Mouse (Mus musculus) heart, adult 9 months (tissue): ENCODE data around the gene Prmt8.

Source experiments
- DNase-seq, 2 experiments: peaks; one replicate each; pipeline ENCODE4 v3.0.0; 2022; ENCODE audit warnings: low spot score in 2 of 2

The Prmt8 gene

DNA sequence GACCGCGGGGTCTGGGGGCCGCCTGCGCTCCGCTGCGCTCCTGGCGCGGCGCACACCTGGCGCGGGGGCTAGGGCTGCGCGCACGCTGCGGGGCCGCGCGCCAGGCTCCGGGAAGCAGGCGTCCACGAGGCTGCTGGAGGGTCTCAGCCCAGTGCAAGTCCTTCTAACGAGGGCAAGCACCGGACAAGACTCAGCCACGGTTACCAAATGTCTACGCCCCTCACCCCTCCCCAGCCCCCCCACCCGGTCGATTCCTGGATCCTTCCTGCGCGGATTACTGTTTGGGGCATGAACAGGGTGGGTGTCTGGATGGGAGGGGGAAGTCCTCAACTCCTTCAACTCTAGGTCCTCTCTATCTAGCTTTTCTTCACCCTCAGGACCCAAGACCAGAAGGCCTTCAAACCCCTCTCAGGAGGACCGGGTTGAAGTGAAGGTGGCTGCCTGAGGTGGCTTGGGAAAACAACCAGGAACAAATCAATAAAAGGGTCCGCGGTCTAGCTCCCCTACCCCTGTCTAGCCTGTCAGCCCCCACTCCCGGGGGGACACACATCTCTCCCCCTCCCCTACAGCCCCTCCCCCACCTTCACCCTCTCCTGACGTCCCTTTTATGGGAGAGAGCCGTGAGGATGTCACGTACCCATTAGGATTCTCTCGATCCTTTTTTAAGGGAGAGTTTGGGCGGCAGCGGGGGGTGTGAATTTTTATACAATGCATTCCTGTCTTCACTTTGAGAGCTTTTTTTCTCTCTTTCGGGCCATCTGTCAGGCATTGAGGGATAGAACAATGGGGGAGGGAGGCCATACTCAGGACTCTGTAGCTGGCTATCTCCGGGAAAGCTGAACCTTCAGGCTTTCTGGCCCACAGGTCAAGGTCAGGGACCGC lies at the start of gene Prmt8:
TSS of gene Prmt8 (minus strand) at position 198 of the 882 bp plus-strand sequence.
- DNase-seq, result no peak

DNA sequence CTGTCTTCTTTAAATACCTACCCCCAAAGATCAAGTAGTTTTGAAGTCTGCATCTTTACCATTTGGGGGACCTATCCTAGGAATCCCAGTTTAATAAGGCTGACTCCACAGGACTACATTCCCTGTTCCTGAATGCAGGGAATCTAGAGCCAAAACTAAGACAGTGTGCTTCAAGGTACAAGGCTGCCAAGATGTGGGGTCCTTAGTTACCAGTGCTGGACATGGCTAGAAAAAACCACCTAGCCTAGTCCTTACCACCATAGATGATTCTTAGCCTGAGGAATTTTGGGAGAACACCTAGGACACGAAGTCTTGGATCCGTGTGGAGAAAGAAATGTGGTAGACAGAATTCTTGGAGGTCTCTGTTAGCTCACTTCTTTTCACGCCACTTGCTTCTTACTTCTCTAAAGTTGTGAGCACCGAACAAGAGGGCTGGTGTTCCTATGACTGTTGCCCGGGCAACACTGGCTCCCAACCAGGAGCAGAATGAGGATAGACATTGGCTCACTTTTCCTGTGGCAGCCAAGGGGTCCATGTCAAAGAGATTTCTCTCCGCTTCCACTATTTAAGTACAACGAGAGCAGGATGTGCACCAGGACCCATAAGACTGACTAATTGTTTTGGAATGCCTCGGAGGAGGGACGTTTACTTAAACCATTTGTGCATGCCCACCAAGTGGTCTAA lies 33.9 kb upstream of the Prmt8 start:
- no peak for DNase-seq

DNA sequence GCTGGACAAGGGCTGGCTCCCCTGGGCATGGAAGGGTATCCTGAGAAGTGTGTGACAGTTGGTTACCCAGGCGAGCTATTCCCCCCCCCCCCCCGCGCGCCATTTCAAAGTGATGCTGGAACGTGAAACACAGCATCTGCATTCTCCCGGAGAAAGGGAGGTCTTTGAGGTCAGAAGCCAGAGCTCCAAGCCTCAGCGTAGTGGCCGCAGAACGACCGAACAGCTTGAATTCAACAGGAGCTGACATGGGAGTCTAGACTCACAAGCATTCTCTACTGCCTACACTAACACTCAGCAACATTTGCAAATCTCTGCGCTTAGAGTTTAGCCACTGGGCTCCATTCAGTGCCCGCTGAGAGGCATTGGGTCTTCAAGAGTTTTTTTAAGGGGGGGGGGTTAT lies 32.9 kb upstream of the Prmt8 start:
- no peak for DNase-seq

DNA sequence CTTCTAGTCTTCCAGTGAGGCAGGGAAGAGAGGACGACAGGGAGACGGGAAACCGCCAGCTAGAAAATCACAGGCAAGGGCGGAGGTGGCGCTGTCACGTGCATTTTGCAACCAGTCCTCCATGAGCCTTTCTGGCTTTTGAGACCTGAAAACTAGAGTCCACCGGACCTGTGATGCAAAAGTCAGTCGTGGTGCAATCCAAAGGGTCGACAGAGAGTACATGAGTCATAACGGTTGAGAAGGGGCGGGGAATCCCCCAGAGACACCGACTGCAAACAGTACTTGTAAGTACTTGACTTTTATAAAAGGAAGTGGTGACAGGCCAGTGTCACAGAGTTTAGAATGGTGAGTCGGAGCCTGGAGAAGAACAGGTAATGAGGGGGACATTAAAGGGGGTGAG lies 20.8 kb upstream of the Prmt8 start:
- peak in 1 of 2 experiments; percentile 4 for DNase-seq

DNA sequence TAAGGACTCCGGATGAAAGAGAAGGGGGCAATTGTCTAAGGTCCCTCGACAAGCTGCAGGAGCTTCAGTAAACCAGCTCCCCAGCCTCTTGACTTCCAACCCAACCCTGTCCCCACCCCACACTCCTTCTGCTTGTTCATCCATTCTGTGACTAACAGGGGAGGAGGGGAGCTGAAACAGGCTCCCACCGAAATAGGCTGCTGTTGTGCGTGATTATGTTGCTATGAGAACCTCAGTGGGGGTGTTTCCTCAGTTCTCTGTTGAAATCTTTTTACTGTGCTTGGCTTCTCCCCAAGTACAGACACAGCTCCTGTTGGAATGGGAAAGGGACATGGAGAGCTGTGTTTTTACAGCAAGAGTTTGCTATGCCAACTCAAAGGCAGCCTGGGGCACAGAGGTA lies 1.5 kb upstream of the Prmt8 start:
- DNase-seq, result no peak

DNA sequence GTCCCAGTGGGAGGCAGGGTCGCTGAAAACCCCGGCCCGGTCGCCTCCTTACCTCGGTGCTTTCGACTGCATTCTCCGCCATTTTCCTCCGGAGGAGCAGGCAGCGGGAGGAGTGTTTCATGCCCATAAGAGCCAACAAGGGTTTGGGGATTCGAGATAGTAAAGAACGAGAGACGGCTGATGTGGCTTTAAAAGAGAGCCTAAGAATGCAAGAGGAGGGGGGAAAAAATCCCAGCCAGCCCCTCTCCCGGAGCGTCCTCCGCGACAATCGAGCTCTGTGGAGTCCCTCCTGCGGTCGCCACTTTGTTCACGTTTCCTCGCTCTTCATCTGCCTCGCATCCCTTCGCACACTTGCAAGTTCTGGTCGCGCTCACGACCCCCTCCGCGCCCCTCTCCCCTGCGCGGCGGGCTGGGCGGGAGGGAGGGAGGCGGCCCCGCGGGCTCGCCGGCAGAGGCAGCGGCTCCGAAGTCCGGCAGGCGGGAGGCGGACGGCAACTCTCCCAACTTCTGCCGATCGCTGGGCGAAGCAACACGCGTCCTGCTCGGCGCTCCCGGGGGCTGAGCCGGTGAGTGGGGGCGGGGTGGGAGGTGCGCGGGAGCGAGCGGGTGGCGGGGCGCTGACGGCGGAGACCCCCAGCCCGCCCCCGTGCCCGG lies 524 bp downstream of the Prmt8 start:
- DNase-seq, result no peak

DNA sequence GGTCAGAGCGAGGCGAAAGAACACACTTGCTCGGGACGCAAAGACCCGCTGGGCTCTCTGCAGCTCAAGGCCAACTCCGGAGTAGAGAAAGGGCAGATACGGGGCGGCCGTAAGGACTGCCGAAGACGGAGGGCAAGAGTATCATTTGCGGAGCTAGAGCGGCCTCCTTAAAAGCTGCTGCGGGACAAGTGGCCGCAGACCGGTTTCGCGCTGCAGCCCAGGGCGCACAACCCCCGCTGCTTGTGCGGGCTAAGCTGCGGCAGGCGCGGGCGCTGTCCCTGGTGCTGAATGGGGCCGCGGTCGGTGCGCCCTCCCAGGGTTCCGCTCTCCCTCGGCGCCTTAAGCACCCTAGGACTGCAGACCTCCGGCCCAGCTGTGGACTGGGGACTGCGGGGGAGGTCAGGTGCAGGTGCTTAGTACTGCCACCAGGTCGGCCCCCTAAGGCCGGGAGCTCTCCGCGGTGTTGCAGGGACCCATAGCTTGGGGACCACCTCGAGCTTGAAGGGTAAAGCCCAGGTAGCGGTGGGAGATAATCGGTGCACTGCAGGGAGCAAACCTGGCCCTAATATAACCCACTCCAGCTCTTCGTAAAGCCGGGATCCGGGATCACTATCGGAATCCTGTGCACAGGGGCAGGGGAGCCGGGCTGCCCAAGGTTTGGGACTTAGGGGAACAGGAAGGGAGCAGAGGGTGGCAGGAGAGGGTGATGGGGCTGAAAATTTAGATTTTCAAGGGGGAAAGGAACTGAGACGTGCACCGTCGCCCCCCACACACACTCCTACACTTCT lies 1.4 kb downstream of the Prmt8 start:
- DNase-seq, result peak in 1 of 2 experiments; percentile 22

DNA sequence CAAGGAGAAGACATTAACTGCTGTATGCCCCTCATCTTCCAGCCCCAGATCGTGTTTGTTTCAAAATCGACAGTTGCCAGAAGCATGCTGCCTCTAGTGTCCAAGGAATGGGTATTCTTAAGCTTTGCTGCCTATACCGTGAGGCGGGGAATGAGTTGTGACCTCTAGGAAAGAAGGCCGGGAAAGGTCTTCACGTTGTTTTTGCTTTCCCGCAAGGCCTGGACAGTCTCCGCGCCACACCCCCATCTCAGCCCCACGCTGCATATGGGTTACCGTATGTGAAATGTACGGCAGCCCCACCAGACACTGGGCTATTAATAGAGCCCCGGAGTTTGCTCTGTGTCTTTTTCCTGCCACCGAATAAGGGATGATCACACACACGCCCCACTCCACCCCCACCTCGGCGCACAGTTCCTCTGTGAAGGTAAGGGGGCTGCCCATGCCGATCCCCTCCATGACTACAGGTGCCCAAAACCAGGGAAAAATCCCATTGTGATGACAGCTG lies 2.0 kb downstream of the Prmt8 start:
- DNase-seq, result no peak

DNA sequence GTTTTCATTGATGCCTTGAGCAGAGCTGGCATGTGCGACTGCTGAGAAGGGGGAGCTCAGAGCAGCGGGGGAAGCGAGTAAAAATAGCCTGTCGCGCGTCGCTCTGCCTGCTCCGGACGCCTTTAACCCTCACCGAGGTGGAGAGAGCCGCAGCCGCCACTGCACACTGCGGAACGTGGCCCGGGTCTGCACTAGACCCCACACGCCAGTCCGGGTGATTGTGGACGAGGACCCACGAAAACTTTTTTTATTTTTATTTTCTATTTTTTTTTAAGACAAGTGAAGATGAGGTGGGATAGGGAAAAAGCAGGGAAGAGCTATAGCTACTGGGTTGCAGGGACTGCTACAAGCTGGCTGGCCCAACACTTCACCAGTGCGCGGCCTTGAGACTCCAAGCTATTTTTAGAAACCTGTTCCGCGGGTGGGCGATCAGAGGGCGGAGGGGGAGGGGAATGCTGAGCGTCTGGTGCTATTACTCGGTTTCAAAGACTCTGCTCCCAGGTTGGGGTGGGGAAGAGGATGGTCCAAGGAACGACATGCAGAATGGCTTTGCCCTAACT lies 2.6 kb downstream of the Prmt8 start:
- DNase-seq, result no peak

DNA sequence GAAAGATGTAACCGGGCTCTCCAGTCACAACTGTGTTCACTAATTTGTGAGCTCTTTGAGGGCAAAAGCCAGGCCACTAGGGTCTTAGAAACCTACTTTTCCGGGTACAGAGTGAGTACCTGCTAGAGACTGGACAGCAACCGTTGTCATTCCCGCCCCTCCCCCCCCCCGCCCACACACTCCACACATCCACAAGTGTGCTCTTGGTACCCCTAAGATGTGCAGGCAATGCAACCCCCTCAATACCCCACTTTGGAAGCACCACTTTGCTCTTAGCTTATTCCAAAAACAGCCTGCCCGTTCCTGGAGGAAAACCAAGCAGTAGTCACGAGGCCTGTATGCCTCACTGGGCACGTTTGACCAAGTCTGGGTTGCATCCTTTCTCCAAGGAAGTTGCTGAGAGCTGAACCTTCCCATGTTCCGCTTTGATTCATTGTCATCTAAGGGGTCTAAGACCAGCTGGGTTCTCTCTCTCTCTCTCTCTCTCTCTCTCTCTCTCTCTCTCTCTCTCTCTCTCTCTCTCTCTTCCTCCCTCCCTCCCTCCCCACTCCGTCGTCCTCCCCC lies 3.1 kb downstream of the Prmt8 start:
- DNase-seq, result no peak

DNA sequence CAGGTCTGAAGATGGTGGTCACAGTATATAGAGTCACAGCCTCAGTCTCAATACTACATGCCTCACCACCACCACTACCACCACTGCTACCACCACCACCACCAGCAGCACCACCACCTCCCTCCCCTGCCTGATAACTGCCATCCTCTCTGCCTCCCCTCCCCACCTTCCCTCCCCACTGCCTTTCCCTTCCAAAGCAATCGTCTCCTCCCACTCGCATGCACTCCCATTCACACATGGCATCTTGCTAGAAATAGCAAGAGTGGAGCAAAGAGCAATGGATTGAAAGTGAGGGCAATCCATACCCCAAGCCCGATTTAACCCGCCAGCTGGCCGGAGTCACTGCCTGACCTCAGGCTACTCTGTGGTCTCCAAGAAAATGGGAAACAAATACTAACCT lies 3.7 kb downstream of the Prmt8 start:
- DNase-seq, result no peak

DNA sequence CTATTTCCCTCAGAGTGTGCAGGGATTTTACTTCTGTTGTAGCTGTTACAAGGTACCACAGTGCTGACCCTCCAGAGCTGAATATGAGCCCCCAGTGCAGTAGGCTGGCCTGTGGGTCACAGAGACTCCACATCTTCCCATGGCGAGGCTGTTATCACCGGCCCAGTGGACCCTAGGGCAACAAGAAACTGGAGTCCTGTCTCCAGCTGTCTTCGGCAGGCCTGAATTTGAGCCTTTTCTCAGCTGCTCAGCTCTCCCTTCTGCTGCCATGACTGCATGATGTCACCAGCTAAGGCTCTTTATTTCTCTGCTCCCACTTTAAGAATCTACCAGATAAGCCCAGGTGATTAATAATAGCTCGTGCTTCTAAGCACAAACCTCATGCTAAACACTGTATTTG lies 11.0 kb downstream of the Prmt8 start:
- no peak for DNase-seq

DNA sequence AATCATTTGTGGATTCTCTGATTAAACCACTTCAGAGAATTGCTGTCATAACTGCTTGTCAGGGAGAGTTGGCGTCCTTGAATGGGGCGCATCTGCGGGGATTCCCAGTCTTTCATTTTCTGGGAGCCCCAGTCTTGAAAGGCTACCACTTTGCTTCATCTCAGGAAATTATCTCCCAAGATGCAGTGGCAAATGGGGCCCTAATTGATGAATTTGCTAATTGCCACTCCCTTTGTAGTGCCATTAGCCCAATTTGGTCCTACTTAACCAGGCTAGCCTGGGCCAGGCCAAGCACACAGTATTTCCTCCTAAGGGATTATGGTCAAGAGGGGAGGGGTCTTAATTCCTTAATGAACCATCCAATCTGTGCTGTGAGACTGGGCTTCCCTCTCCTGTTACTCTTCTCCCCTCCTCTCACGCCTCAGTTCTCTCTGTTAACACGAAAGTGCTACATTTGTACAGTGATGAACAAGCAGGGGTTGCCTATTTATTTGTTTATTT lies 11.6 kb downstream of the Prmt8 start:
- no peak for DNase-seq

DNA sequence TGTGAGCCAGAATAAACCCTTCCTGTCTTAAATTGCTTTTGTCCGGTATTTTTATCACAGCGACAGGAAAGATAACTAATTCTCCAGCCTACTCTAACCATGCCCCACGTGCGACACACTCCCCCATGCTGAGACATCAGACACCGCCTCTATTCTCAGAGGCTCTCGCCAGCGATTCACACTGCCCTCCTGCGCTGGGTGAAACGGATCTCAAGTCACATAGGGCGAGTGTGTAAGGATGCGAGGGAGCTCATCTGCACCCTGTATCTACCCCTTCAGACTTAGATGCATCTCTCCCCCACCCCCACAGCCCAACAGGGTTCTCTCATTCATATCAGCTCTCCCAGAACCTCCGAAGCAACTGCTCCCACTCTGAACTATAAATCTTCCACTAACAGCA lies 12.4 kb downstream of the Prmt8 start:
- no peak for DNase-seq

DNA sequence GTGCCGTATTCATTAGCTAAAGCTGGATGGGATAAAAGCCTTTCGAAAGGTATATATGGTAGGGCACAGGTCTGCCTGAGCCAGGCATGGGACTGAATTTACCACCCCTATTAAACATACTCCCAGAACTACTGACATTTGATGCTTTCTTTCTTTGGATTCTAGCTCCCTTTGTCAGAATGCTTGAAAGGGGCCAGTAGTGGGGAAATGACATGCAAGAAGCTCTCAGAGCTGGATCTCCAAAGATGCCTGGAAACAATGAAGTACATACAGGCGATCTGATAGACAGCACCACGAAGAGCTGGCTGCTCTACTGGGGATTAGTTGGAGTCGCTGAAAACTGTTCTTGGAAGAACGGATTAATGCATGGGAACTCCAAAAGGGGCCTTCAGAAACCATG lies 16.0 kb downstream of the Prmt8 start:
- DNase-seq, result no peak

DNA sequence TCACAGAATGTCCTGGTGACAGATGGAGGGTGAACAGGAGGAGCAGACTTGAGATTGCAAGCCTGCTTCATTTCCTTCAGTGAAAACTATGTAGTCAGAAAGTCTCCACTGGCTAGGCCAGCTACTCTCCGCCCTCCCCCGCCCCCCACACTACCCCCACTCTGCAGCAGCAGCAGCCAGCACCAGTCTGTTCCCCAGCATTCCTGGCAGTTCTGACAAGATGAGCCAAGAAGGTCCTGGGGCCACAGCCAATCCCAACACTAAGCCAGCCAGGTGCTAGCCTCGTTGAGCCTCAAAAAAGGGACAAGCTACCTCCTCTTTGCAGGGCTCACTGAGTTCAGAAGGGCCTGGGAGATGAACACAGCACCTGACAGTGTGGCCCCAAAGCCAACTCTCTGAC lies 16.6 kb downstream of the Prmt8 start:
- no peak for DNase-seq

DNA sequence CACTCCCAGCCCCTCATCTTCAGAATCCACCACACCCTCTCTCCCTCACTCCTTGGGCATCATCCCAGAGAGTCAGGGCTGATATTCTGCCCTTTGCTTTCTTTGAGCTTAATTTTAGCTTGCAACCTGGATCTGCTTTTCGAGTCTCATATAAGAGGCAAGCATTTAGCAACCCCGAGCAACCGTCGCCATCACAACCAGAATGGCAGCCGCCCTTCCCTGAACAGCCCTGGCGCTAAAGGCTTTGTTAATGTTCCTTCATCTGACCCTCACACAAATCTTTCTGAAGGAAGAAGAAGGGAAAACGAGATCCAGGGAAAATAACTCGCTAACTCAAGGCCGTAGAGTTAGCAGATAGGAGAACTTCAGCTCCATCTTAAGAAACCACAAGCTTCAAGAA lies 17.8 kb downstream of the Prmt8 start:
- DNase-seq, result no peak

DNA sequence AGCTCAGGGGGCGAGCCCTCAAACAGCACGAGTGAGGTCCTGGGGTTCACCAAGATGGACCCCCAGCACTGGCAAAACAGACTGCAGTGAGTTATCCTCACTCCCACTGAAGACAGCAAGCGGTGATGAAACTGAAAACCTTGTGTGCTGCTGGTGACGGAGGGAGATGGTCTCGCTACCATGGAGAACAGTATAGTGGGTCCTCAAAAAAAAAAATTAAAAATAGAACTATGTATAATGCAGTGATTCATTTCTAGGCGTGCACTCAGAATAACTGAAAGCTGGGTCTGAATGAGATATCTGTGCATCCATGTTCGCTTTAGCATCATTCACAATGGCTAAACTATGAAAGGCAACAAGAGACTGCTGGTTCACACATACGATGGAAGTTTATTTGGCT lies 20.5 kb downstream of the Prmt8 start:
- no peak for DNase-seq

DNA sequence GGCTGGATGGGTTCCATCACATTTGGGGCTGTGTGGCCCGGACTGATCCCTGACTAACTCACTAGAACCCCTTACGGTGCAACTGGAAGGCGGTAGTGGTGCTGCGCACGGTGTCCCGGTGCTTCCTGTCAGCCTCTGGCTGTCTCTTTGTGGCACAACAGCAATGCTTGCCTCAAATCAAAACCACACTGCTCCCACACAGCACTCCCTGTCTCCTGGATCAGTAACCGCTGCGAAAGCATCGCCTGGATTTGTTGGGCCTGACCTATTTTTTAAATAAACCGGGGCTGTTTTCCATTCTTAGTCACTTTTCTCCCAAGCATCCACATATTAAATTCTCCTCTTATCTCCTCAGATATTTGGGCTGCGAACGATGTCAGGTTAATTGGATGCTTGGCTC lies 27.0 kb downstream of the Prmt8 start:
- no peak for DNase-seq

DNA sequence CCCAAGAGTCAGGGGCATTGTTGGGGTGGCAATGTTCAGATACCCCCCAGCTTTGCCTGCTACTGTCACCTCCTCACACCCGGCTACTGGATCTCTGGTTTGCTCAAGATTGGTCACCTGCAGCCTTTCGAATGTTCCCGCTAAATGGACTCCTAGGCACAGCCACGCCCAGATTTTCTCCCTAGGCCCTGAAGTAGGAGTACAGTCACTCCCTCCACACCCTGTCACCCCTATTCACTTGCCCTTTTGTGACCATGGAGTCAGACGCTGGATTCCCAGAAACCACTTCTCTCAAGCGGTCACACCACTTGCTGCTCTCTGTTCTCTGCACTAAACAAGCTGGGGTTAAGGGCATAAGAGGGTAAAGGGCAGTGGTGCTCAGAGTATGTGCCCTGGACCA lies 28.1 kb downstream of the Prmt8 start:
- no peak for DNase-seq

DNA sequence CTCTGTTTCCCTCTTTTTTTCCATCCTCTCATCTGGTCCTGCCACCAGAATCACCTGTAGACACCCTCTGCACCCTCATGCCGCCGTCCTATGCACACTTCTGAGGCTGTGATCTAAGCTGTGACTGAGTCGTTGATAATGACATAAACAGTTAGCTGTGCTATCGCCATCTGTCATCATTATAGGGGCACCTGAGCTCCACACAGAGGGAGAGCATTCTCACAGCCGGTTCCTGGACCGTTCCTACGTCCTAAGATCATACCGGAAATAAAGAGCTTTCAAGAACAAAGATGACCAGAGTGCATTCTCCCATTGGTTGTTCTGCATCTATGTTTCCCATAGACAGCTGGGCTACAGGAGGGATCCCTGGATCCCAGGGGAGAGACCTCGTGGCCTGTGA lies 28.6 kb downstream of the Prmt8 start:
- DNase-seq, result no peak
